Mouse (Mus musculus) midbrain, embryonic 16.5 days (tissue): ENCODE measurements at regions not wholly inside any gene's neighbourhood (a gene's known extent, or its start where the extent isn't known, plus 50 kb on each side); places are given as distances from the start of the nearest gene placed in this dataset.

Experiments used
- ATAC-seq: fragments of 200-750 bp; cut with Nextera tagmentation; 2 replicates; pipeline ENCODE4 v1.8.0; 2017; ENCODE audit warnings: moderate TSS enrichment
- H3K27ac ChIP-seq: fragments of 300-500 bp; sonication (generic); 2 replicates; pipeline ENCODE4 v1.5.1; 2014; ENCODE audit warnings: mild to moderate bottlenecking, low read length, mixed read lengths
- H3K27me3 ChIP-seq: fragments of 300-500 bp; sonication (generic); 2 replicates; pipeline ENCODE4 v1.6.1; 2014; ENCODE audit warnings: low read depth, low read length, mixed read lengths; ENCODE audit not compliant: control insufficient read depth, insufficient read depth
- H3K36me3 ChIP-seq: fragments of 300-500 bp; sonication (generic); 2 replicates; pipeline ENCODE4 v1.6.1; 2014; ENCODE audit warnings: mild to moderate bottlenecking, low read length, moderate library complexity, mixed read lengths; ENCODE audit not compliant: control insufficient read depth, insufficient read depth
- H3K4me1 ChIP-seq: fragments of 300-500 bp; sonication (generic); 2 replicates; pipeline ENCODE4 v1.6.1; 2014; ENCODE audit warnings: mild to moderate bottlenecking, low read length, mixed read lengths; ENCODE audit not compliant: control insufficient read depth, insufficient read depth
- H3K4me2 ChIP-seq: fragments of 300-500 bp; sonication (generic); 2 replicates; pipeline ENCODE4 v1.6.1; 2014; ENCODE audit warnings: mild to moderate bottlenecking, low read length, mixed read lengths
- H3K4me3 ChIP-seq: fragments of 300-500 bp; sonication (generic); 2 replicates; pipeline ENCODE4 v1.5.1; 2014; ENCODE audit warnings: low read depth, mild to moderate bottlenecking, low read length, moderate library complexity, mixed read lengths
- H3K9ac ChIP-seq: fragments of 300-500 bp; sonication (generic); 2 replicates; pipeline ENCODE4 v1.6.1; 2014; ENCODE audit warnings: low read depth, low read length, mixed read lengths
- H3K9me3 ChIP-seq: fragments of 300-500 bp; sonication (generic); replicated peaks from 2 replicates; pipeline ENCODE4 v1.6.1; 2014; ENCODE audit warnings: mild to moderate bottlenecking, low read length, mixed read lengths; ENCODE audit not compliant: control insufficient read depth, poor library complexity, severe bottlenecking
- WGBS: fragments of 180-500 bp; shearing (Covaris S2); extraction: QIAGEN DNeasy Blood & Tissue Kit; methylation state at CpG from one replicate; pipeline ENCODE4 v1.1.7; 2014; 5-methylcytosine and 5-hydroxymethylcytosine counted together

DNA sequence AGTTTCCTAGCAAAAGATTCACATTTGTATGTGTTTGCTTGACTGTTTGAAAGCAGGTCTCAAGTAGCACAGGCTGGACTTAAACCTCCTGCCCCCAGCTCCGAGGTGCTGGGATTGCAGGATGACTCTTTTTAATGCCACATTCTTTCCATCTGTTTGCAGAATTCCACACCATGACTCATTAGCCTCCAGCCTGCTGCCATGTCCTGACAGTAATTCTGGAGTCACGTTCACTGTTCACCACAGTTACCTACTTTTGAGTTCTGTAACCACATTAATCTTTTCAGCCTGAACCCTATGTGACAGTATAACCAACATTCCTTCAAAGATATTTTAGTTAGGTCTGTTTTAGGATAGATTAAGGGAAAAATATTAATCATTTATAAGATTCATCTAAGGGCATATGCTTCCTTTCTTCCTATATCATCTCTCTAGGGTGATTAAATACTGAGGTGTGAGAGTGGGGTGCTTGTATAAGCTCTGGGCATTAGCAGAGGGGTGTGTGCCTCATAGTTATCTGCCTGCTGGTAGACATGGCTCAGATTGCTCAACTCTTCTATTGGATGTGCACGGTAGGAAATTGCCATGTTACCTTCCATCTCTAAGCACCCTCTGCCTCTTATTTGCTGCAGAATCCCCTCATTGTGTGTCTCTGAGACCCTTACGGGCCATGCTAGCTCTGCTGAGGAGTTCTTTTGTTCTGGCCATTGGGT lies 105.3 kb upstream of the Kitl start:
- 79% methylated on average over 4 of the region's 4 CpGs for WGBS
- Histone ChIP-seq H3K36me3 (no peaks in the 10 kb centered on the region), H3K9ac (no peak overlapping the region), H3K9me3 (no peaks in the 10 kb centered on the region), H3K27me3 (no peaks in the 10 kb centered on the region), H3K4me3 (no peak overlapping the region), H3K4me1 (no peaks in the 10 kb centered on the region), H3K27ac (no peak overlapping the region), H3K4me2 (no peak overlapping the region)
- ATAC-seq = no peak

DNA sequence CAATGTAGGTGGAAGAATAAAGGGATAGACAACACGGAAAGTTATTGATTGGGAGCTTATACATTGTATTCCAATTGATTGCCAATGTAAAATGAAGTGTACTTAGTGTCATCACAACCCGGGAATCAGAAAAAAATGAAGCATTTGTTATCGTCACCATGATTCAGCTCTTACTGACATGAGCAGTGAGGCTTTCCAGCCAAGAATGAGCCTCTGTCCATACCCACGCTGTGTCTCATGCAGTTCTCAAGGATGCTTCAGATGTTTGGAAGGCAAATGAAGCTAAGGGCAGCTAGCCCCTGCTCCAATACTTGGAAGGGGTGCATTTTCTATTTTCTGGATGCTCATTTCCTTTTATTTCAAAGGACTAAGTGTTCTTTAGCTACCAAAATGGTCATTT lies 107.4 kb upstream of the Kitl start:
- H3K9ac ChIP-seq = no peak overlapping the region
- H3K4me3 ChIP-seq = no peak overlapping the region
- H3K4me1 ChIP-seq = no peaks in the 10 kb centered on the region
- H3K27me3 ChIP-seq = no peaks in the 10 kb centered on the region
- no peak overlapping the region for H3K27ac ChIP-seq
- H3K4me2 ChIP-seq = no peak overlapping the region
- 71% methylated on average over 4 of the region's 4 CpGs for WGBS
- no peak for ATAC-seq
- no peaks in the 10 kb centered on the region for H3K9me3 ChIP-seq
- H3K36me3 ChIP-seq = no peaks in the 10 kb centered on the region

DNA sequence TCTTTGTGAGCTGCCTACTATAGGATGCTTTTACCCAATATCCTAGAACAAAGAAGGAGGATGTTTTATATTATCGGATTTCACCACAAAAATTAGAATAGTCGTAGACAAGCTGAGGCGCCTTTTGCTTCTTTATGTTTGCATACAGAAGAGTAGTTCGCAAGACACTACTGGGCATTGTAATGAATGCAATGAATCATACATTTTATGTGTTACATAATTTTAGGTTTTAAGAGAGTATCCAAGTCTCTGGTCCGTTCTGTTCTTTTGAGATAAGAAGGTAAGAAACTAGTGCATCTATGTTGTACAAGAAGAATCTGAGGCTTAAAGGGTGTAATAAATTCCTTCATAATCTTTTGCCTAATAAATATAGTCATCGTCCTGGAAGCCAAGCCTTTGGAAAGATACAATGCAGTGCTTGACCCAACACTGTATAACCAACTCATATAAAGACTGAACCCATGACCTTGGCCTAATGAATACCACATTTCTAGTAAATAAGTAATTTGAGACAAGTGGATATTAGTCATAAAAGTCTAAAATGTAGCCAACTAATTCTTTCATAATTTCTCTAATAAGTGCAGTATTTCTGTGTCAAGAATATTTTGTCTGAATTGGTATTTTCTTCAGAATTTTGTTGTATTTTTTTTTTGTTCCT lies 108.5 kb upstream of the Kitl start:
- Histone ChIP-seq H3K36me3 (no peaks in the 10 kb centered on the region), H3K27ac (no peak overlapping the region), H3K4me1 (no peaks in the 10 kb centered on the region), H3K9ac (no peak overlapping the region), H3K4me3 (no peak overlapping the region), H3K27me3 (no peaks in the 10 kb centered on the region), H3K9me3 (no peaks in the 10 kb centered on the region), H3K4me2 (no peak overlapping the region)
- no peak for ATAC-seq
- WGBS = 93% methylated on average over 6 of the region's 6 CpGs

DNA sequence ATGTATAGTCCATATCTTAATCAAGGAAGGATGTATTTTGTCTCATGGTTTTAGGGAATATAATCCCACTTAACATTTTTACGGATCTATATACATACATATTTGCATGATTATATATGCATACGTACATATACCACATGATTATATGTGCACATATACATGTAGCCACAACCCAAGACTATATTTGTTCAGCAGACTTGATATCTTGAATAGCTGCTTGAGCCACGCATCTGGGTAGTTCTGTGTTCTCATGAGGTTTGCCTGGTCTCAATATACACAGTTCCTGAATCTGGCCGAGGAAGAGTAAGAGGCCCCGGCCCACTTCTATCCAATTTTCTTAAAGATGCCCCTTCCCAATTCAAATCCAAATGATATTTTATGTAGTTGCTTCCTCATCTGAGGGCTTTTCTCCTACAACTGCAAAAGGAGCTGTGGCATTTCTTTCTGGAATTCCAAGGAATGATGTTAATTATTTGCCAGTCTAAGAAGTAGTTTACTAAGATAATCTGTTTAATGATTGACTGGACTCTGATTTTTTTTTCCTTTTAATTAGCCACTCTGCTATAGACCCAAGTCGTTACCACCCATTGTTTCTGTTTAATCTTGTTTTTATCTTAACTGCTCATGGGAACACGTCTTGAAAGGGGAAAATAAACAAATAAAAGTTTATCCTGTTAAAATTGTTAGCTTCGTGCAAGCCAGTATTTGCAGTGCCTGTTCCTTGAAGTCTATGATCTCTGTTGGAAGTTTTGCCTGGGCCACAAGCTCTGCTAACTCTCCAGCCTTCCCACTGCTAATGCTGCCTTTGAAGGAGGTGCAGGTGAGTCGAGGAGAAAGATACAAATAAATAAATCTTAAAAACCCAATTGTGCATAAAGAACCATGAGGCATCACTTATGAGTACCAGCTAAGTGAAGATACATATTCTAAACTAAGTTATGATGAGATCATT lies 112.9 kb upstream of the Kitl start:
- 72% methylated on average over 9 of the region's 9 CpGs for WGBS

DNA sequence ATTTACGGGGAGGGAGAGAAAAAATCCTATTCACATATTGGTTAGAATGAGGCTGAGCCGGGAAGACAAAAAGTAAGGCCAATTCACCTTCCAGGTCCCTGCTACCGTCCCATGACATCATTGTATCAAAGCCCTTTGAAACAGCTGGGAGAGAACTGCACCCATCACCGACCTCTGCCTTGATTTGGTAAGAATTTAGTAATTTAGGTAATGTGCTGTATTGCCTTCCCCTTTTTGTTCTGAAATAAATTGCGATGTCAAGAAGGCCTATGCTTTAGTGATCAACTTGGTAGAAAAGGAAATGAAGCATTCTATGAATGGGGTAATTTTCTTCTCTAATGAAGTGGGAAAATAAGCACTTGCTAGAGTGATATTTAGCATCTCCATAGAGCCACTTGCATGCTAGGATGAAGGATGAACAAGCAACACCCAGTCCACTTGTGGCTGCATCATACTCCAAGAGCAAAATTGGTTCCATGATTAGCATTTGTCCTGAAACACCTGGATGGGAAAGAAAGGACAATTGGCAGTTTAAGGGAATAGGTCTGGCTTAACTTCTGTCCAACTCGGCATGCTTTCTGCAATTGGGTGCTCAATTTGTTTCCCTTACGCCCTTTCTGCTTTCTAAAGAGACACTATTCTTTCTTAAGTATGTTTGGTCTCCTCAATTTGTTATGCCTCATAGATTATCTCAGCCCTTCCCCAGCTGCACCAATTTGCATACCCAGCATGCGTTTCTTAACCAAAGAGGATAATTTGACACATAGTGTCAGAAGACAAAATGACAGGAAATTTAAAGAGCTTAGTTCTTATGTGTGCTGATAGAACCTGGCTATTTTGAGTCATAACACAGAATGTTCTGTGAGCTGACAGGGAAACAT lies 114.2 kb upstream of the Kitl start:
- no peaks in the 10 kb centered on the region for H3K4me1 ChIP-seq
- H3K36me3 ChIP-seq = no peaks in the 10 kb centered on the region
- H3K4me2 ChIP-seq = no peak overlapping the region
- no peak overlapping the region for H3K9ac ChIP-seq
- H3K4me3 ChIP-seq = no peak overlapping the region
- H3K27me3 ChIP-seq = no peaks in the 10 kb centered on the region
- ATAC-seq = no peak
- WGBS = 66% methylated on average over 8 of the region's 8 CpGs
- no peaks in the 10 kb centered on the region for H3K9me3 ChIP-seq
- H3K27ac ChIP-seq = no peak overlapping the region

More for the DNA sequence above, 112.9 kb upstream of the Kitl start:
- no peaks in the 10 kb centered on the region for H3K27me3 ChIP-seq
- no peaks in the 10 kb centered on the region for H3K9me3 ChIP-seq
- no peak for ATAC-seq
- no peak overlapping the region for H3K4me3 ChIP-seq
- no peak overlapping the region for H3K9ac ChIP-seq
- no peaks in the 10 kb centered on the region for H3K36me3 ChIP-seq
- H3K4me1 ChIP-seq = no peaks in the 10 kb centered on the region
- H3K27ac ChIP-seq = no peak overlapping the region
- H3K4me2 ChIP-seq = no peak overlapping the region

DNA sequence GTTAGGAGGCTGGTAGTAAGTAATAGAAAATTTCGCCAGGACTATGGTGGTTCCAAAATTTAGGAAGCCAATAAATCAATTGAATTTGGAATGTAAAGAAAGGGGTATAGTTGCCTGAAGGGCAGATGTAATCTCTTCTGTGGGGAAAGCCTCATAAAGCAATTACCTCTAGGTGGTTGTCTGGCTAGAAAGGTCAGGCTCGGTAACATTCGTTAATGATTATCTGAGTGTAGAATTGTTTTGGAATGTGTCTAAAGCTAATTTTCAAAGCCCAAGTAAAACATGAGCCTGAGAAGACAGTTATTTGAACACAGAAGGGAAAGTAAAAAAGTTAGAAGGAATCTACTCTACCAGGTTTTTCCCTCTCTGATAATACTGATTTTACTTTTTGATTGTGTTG lies 121.4 kb upstream of the Kitl start:
- WGBS = 75% methylated on average over 3 of the region's 3 CpGs
- Histone ChIP-seq H3K4me2 (no peak overlapping the region), H3K27ac (no peak overlapping the region), H3K4me1 (no peaks in the 10 kb centered on the region), H3K9me3 (no peaks in the 10 kb centered on the region), H3K36me3 (no peaks in the 10 kb centered on the region), H3K27me3 (no peaks in the 10 kb centered on the region), H3K4me3 (no peak overlapping the region), H3K9ac (no peak overlapping the region)
- ATAC-seq = no peak

DNA sequence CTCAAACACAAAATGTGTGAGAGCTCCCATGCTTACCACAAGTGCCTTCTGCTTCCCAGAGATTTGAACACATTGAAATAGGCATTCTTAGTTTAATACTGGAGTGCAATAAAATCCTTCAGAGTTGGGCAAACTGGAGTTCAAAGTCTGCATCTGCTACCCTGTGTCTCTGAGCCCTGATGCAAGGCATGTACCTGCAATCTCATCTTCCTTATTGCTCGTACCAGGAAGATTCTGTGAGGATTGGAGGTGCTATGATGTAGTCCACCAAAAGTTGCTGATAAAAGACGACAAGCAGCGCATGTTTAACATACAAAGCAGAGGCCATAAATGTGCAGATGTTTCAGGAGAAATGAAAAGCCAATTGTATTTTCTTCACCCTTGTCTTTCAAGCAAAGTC lies 123.5 kb upstream of the Kitl start:
- WGBS = 88% methylated on average over 3 of the region's 3 CpGs
- H3K4me2 ChIP-seq = no peak overlapping the region
- no peaks in the 10 kb centered on the region for H3K27me3 ChIP-seq
- H3K4me1 ChIP-seq = no peaks in the 10 kb centered on the region
- H3K27ac ChIP-seq = no peak overlapping the region
- H3K9ac ChIP-seq = no peak overlapping the region
- H3K36me3 ChIP-seq = no peaks in the 10 kb centered on the region
- ATAC-seq = no peak
- no peak overlapping the region for H3K4me3 ChIP-seq
- no peaks in the 10 kb centered on the region for H3K9me3 ChIP-seq

DNA sequence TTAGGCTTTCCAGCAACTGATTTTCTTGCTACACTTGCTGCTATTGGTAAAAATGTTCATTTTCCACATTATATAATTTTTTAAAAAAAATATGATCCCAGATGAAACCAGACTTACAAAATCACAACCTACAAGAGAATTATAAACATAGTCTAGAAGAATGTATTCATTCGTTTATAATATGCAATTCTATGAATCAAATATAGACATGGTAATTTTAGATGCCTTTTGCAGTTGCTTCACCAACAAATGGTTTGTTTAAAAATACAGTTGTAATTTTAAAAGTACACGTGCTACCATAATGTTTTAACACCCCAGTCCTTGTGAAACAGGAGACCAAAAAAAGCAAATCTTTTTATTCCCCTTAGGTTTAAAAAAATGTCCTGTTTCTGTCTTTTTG lies 122.4 kb upstream of the Csl start:
- no peak for ATAC-seq
- H3K9ac ChIP-seq = no peak overlapping the region
- H3K4me2 ChIP-seq = no peak overlapping the region
- no peaks in the 10 kb centered on the region for H3K4me1 ChIP-seq
- H3K4me3 ChIP-seq = no peak overlapping the region
- no peak overlapping the region for H3K27ac ChIP-seq
- H3K9me3 ChIP-seq = no peaks in the 10 kb centered on the region
- WGBS = 81% methylated on average over 2 of the region's 2 CpGs
- no peaks in the 10 kb centered on the region for H3K27me3 ChIP-seq
- H3K36me3 ChIP-seq = no peaks in the 10 kb centered on the region
